Mouse (Mus musculus) lung, embryonic 14.5 days (tissue): ENCODE results near the gene Ms4a6d. TPM values are rescaled to one million over a fixed set of nuclear protein-coding genes. Genes with fewer than 3 reads are reported as not detected.
"Not testable (repeated sequence)": the region's sequence is repeated elsewhere in the genome, so short reads cannot be mapped to it uniquely, and the experiment has no call there.

ENCODE experiments used
- ATAC-seq: fragments of 200-750 bp; cut with Nextera tagmentation; 2 replicates; pipeline ENCODE4 v1.8.0; 2017; ENCODE audit warnings: mild to moderate bottlenecking, moderate TSS enrichment, moderate library complexity; ENCODE audit not compliant: insufficient read depth
- DNase-seq: peaks from one replicate; pipeline ENCODE4 v3.0.0-alpha.2; 2015
- H3K27ac ChIP-seq: fragments of 300-500 bp; sonication (generic); 2 replicates; pipeline ENCODE4 v1.5.1; 2014; ENCODE audit warnings: low read depth, mild to moderate bottlenecking, moderate library complexity
- H3K27me3 ChIP-seq: fragments of 300-500 bp; sonication (generic); 2 replicates; pipeline ENCODE4 v1.6.1; 2014; ENCODE audit warnings: low read length, control low read depth; ENCODE audit not compliant: insufficient read depth
- H3K36me3 ChIP-seq: fragments of 300-500 bp; sonication (generic); 2 replicates; pipeline ENCODE4 v1.6.1; 2014; ENCODE audit warnings: control low read depth; ENCODE audit not compliant: insufficient read depth
- H3K4me1 ChIP-seq: fragments of 300-500 bp; sonication (generic); 2 replicates; pipeline ENCODE4 v1.6.1; 2014; ENCODE audit warnings: antibody characterized with exemption, control low read depth; ENCODE audit not compliant: insufficient read depth
- H3K4me2 ChIP-seq: fragments of 300-500 bp; sonication (generic); 2 replicates; pipeline ENCODE4 v1.6.1; 2014; ENCODE audit warnings: mild to moderate bottlenecking
- H3K4me3 ChIP-seq: fragments of 300-500 bp; sonication (generic); 2 replicates; pipeline ENCODE4 v1.5.1; 2014; ENCODE audit warnings: low read depth, low read length
- H3K9ac ChIP-seq: fragments of 300-500 bp; sonication (generic); 2 replicates; pipeline ENCODE4 v1.6.1; 2014
- H3K9me3 ChIP-seq: fragments of 300-500 bp; sonication (generic); 2 replicates; pipeline ENCODE4 v1.6.1; 2016; ENCODE audit warnings: low read depth, low read length, control low read depth
- CTCF ChIP-seq: IDR thresholded peaks from 2 replicates; pipeline ENCODE4 v1.5.1; 2016; ENCODE audit warnings: antibody characterized with exemption, low read depth
- WGBS: fragments of 180-500 bp; shearing (Covaris S2); extraction: QIAGEN DNeasy Blood & Tissue Kit; methylation state at CpG from one replicate; pipeline ENCODE4 v1.1.7; 2014; 5-methylcytosine and 5-hydroxymethylcytosine counted together
- polyA plus RNA-seq: library from polyadenylated mRNA; unstranded; fragments of >200 nt; fragmentation: Nextera tagmentation; extraction: Ambion mirVana; gene quantifications from 2 replicates; pipeline ENCODE4 v1.2.1, GENCODE M21; 2014

Gene Ms4a6d
- polyA plus RNA-seq, 1 experiment from 2014 or later: 5.2 TPM

DNA sequence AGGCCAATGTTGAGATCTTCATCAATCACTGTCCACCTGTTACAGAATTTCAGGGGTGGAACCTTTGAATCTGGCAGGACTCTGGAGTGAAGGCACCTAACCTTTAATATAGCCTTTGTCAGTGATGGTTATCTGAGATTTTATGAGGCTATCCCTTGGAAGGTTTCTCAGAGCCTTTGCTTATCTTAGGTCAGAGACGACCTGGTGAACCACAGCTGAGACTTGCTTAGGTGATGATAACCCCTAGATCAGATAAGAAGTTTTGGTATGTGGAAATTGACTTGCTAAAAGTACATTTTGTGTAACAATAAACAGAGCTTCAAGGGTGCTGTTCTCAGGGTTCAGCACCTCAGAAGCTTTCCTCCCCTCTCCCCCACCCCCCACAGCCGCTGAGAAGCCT lies 7.6 kb upstream of the Ms4a6d start:
- H3K9me3 ChIP-seq: no peaks in the 10 kb centered on the region
- ATAC-seq (no peak), DNase-seq (no peak)
- no peak for TF ChIP-seq CTCF
- 23% methylated on average over 2 of the region's 2 CpGs for WGBS
- H3K36me3 ChIP-seq: no peaks in the 10 kb centered on the region
- H3K4me3 ChIP-seq: no peak overlapping the region
- H3K4me2 ChIP-seq: no peak overlapping the region
- 0 out of 2 replicates have a peak, but pooled peaks cover 3% of the 10 kb centered on the region for H3K4me1 ChIP-seq
- H3K9ac ChIP-seq: no peak overlapping the region
- H3K27ac ChIP-seq: no peak overlapping the region
- no peaks in the 10 kb centered on the region for H3K27me3 ChIP-seq

DNA sequence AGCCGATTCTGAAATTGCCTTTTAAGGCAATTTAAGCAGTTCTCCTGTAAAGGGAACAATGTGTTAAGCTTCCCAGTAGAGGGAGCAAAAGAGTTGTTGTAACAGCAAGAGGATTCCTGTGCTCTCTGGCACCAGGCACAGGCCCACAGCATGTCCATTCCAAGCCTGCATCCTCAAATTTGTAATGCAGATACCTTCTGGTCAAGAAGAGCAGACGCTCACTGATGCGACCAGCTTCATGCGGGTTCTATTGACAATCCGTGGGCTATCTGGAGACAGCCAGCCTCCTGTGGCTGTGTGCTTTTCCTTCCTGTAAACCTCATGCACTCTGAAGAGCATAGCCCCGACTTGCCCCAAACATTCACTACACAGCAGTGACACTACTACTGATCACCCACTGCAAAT lies 6.9 kb upstream of the Ms4a6d start:
- ATAC-seq (peak; percentile 77; the same call in 1 of the 2 replicates), DNase-seq (peak; percentile 88)
- Histone ChIP-seq H3K4me2 (no peak overlapping the region), H3K9me3 (no peaks in the 10 kb centered on the region), H3K4me1 (0 out of 2 replicates have a peak, but pooled peaks cover 3% of the 10 kb centered on the region), H3K9ac (no peak overlapping the region), H3K27ac (no peak overlapping the region), H3K36me3 (no peaks in the 10 kb centered on the region), H3K27me3 (no peaks in the 10 kb centered on the region), H3K4me3 (no peak overlapping the region)
- WGBS: 13% methylated on average over 6 of the region's 6 CpGs
- peak; percentile 77 for TF ChIP-seq CTCF

DNA sequence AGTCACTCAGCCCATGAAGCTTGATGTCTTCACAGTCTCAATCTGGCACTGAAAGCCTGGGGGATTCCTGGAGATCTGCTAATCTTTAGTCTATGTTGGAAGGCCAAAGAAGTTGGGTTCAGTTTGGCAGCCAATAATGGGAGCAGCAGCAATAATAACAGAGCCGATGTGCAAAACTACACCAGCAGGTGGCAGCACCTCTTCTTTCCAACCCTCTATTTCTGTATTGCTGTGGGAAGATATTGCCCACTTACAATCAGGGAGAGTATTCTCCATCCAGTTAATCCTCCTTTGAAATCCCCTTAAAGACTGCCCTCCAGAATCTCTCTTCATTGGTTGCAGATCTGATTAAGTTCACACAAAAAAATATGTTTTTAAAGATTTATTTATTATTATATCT lies 3.5 kb upstream of the Ms4a6d start:
- H3K9ac ChIP-seq: no peak overlapping the region
- DNase-seq: peak; percentile 81
- H3K4me1 ChIP-seq: no peaks in the 10 kb centered on the region
- no peak for ATAC-seq
- H3K4me3 ChIP-seq: no peak overlapping the region
- H3K4me2 ChIP-seq: no peak overlapping the region
- TF ChIP-seq CTCF: peak; percentile 79
- H3K27ac ChIP-seq: no peak overlapping the region
- WGBS: 6% methylated on average over 1 of the region's 1 CpGs
- no peaks in the 10 kb centered on the region for H3K27me3 ChIP-seq
- H3K9me3 ChIP-seq: no peaks in the 10 kb centered on the region
- H3K36me3 ChIP-seq: no peaks in the 10 kb centered on the region

DNA sequence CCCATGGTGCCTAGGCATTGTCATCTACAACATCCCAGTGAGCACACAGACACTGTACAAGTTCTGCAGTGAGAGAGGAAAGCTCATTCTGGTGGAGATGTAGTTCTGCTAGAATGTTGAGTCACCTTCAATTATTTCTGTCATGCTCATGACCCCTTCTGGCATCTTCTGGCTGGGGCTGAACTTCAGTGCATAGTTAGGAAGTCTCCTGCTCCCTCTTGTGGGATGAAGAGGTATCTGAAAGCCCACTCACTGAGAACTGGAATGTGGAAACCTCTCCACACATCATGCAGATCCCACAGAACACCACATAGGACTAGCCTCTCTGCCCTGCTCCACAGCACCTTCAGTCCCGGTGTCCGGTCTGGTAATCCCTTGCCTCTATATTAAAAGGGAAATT lies 2.6 kb downstream of the Ms4a6d start:
- no peaks in the 10 kb centered on the region for H3K4me1 ChIP-seq
- TF ChIP-seq CTCF: peak; percentile 73
- no peak overlapping the region for H3K9ac ChIP-seq
- peak; percentile 63 for DNase-seq
- no peak overlapping the region for H3K4me3 ChIP-seq
- no peak overlapping the region for H3K27ac ChIP-seq
- no peak overlapping the region for H3K4me2 ChIP-seq
- H3K27me3 ChIP-seq: no peaks in the 10 kb centered on the region
- no peaks in the 10 kb centered on the region for H3K9me3 ChIP-seq
- no peak for ATAC-seq
- 82% methylated on average over 2 of the region's 2 CpGs for WGBS
- H3K36me3 ChIP-seq: no peaks in the 10 kb centered on the region

DNA sequence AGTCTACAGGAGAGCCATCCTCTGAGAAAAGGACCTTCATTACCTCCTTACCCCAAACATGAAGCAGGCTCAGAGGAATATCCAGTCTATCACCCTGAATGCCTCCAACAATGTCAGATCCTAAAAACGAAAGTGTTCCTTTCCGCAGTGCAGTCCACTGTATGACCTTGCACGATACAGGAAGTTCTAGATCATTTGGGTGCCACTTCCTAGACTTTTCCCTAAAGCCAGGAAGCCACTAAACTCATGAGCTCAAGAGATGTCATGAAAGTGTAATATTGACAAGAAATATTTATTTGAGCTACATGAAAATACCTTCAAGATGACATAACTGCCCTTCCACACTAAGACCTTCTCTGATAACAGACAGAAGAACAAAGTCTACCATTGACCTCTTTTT lies 3.3 kb downstream of the Ms4a6d start:
- Histone ChIP-seq H3K27ac (no peak overlapping the region), H3K27me3 (no peaks in the 10 kb centered on the region), H3K36me3 (no peaks in the 10 kb centered on the region), H3K9me3 (no peaks in the 10 kb centered on the region), H3K9ac (no peak overlapping the region), H3K4me3 (no peak overlapping the region), H3K4me1 (no peaks in the 10 kb centered on the region), H3K4me2 (no peak overlapping the region)
- WGBS: 86% methylated on average over 3 of the region's 3 CpGs
- no peak for TF ChIP-seq CTCF
- ATAC-seq: no peak
- no peak for DNase-seq

DNA sequence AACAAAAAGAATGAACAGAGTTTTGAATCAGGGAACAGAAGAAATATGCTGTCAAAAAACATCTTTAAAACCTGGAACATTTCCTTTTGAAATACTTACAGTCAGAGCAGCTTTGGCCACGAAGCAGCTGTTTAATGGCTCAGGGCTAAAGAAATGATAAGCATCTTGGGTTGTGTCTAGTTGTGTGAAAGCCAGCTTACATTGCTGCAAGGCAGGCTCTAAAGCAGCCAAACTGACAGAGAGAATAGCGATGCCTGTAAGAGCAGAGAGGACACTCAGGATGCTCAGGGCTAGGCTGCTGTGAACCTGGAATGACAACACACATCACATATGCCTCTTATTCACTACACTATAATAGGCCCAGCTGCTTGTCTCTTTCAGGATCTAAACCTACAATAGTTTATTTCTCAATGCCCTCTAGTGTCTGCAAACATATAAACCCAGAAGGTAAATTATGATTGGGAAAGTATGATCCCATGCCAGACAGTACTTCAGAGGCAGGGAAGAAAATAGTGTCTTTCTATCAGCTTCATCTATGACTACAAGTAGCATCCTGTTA lies 14.7 kb downstream of the Ms4a6d start:
- H3K27ac ChIP-seq: no peak overlapping the region
- H3K4me1 ChIP-seq: no peaks in the 10 kb centered on the region
- WGBS: 62% methylated on average over 2 of the region's 2 CpGs
- ATAC-seq: no peak
- no peak for TF ChIP-seq CTCF
- H3K9me3 ChIP-seq: no peaks in the 10 kb centered on the region
- H3K4me2 ChIP-seq: no peak overlapping the region
- no peak overlapping the region for H3K4me3 ChIP-seq
- H3K27me3 ChIP-seq: no peaks in the 10 kb centered on the region
- no peak for DNase-seq
- no peaks in the 10 kb centered on the region for H3K36me3 ChIP-seq
- no peak overlapping the region for H3K9ac ChIP-seq

DNA sequence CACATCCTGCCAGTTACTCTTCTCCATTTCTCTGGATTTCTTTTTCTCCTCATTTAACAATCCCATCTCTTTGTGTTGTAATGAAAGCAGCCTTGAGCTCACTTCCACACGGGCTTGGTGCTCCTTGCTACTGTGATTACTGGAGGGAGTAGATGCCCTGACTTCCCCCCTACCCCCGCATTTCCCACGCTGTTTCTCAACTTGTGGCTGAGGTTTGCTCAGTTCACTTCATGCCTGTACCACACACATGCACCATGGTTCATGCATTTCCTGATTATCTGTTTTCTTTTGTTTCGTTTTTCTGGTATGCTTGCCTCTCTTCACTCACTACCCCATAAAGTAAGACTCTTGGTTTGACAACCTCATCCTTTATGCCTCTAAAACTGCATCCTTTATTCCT lies 15.4 kb downstream of the Ms4a6d start:
- 61% methylated on average over 4 of the region's 4 CpGs for WGBS
- no peak for ATAC-seq
- no peaks in the 10 kb centered on the region for H3K27me3 ChIP-seq
- H3K4me1 ChIP-seq: no peaks in the 10 kb centered on the region
- H3K4me2 ChIP-seq: no peak overlapping the region
- H3K9ac ChIP-seq: no peak overlapping the region
- no peaks in the 10 kb centered on the region for H3K9me3 ChIP-seq
- TF ChIP-seq CTCF: no peak
- DNase-seq: no peak
- no peaks in the 10 kb centered on the region for H3K36me3 ChIP-seq
- H3K4me3 ChIP-seq: no peak overlapping the region
- H3K27ac ChIP-seq: no peak overlapping the region

DNA sequence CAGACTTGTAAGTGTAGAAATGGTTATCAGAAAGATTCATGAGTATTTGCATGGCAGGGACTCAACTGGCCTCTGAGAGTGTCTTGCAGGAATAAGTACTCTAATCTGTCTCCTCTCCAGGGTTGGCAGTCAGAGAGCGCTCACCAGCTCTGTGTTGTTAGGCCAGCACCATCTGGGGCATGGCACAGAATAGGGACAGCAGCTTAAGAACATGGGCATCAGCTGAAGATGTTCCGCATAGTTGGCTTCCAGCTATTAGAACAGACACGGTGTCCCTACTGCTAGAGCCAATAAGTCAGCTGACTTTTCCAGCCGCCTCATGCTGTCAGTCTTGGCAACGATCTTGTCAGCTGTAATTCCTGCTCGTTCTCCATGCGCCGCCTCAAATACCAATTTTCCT lies 29.7 kb downstream of the Ms4a6d start:
- WGBS: 82% methylated on average over 8 of the region's 8 CpGs
- H3K4me3 ChIP-seq: no peak overlapping the region
- no peak for ATAC-seq
- no peaks in the 10 kb centered on the region for H3K36me3 ChIP-seq
- no peak for DNase-seq
- H3K4me2 ChIP-seq: no peak overlapping the region
- no peaks in the 10 kb centered on the region for H3K4me1 ChIP-seq
- no peak for TF ChIP-seq CTCF
- no peak overlapping the region for H3K9ac ChIP-seq
- no peak overlapping the region for H3K27ac ChIP-seq
- H3K9me3 ChIP-seq: no peaks in the 10 kb centered on the region
- H3K27me3 ChIP-seq: no peaks in the 10 kb centered on the region

DNA sequence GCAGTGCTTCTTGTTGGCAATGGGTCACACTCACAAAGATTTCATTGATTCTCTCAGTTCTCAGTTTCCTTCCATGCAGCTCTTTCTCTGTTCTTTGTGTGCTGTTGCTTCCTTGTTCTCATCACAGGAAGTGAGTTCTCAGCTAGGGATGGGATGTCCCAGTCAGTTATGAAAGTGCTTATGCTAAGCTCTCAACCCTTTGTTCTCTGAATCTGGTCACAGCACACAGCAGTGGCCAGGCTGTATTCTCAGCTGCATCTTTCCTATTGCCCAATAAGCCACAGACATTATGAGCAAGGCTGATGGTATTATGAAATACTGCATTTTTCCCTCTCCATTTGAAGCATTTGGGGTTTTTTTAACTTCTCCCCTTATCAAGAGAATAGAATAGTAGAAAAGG lies 45.1 kb downstream of the Ms4a6d start:
- not testable (repeated sequence) for H3K9ac ChIP-seq, DNase-seq, H3K9me3 ChIP-seq, ATAC-seq, H3K4me1 ChIP-seq, H3K27me3 ChIP-seq, H3K36me3 ChIP-seq, H3K4me3 ChIP-seq, H3K27ac ChIP-seq, H3K4me2 ChIP-seq
